Mouse (Mus musculus) neural tube, embryonic 15.5 days (tissue): Measurements from ENCODE around the gene Aldh1l1. TPM values are rescaled to one million over a fixed set of nuclear protein-coding genes. Genes with fewer than 3 reads are reported as not detected.

Source experiments
- polyA plus RNA-seq: library from polyadenylated mRNA; unstranded; fragments of >200 nt; fragmentation: Nextera tagmentation; extraction: Ambion mirVana; gene quantifications from 2 replicates; pipeline ENCODE4 v1.2.1, GENCODE M21; 2015

The Aldh1l1 gene
- polyA plus RNA-seq, 1 experiment from 2014 or later, result 68.2 TPM

Other genes starting within 250 kb of the Aldh1l1 start
- not detected in 2 replicates for gene Vmn1r54, start 240.1 kb upstream of the Aldh1l1 start, polyA plus RNA-seq
- not detected in 2 replicates for gene BC048671, start 185.2 kb upstream of the Aldh1l1 start, polyA plus RNA-seq
- 0.36 TPM in 2 replicates for gene Chst13, start 161.2 kb upstream of the Aldh1l1 start, polyA plus RNA-seq
- gene Uroc1, start 153.1 kb upstream of the Aldh1l1 start, polyA plus RNA-seq, result 0.11 TPM in 1 of 2 replicates, not detected in the other
- gene Zxdc, start 116.9 kb upstream of the Aldh1l1 start, polyA plus RNA-seq, result 8.1 and 10.4 TPM in 2 replicates
- gene Cfap100, start 57.6 kb upstream of the Aldh1l1 start, polyA plus RNA-seq, result 7.5 and 7.7 TPM in 2 replicates
- gene Klf15, start 23.9 kb upstream of the Aldh1l1 start, polyA plus RNA-seq, result 16.9 and 18.5 TPM in 2 replicates
- gene Slc41a3, start 118.3 kb downstream of the Aldh1l1 start, polyA plus RNA-seq, result 8.2 TPM in 2 replicates